Mouse (Mus musculus) stomach, postnatal 0 days (tissue): ENCODE data around the gene Higd1b.

Experiments
- CTCF ChIP-seq: IDR thresholded peaks from 2 replicates; pipeline ENCODE4 v1.5.1; 2016; ENCODE audit warnings: antibody characterized with exemption, low read depth, mild to moderate bottlenecking, moderate library complexity
- EP300 ChIP-seq: optimal IDR thresholded peaks from 2 replicates; pipeline ENCODE3; 2016; ENCODE audit warnings: antibody characterized with exemption

DNA sequence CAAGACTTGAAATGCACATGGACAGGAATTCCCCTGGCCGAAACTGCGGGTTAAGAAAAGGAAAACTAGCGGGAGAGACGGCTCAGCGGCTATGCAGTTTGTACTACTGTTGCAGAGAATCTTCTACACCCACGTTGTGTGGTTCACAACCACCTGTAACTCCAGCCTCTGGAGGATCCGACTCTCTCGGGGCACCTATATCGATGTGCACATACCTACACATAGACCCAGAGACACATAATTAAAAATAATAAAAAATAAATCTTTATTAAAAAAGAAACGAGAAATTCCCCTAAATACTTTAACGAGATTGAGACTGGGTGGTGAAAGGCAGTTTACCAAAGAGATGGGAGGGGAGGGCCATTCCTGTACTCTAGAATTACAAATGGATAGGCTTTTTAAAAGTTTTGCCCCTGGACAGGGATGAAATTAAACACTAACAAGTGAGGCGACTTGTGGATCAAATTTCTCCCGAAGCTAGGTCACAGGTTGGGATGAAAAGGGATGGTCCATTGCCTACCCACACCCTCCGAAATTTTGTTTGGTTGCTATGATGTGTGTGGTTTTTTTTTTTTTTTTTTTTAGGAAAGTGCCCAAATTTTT, 15.8 kb upstream of the Higd1b start:
- TF ChIP-seq CTCF (no peak), EP300 (no peak)
